Mouse (Mus musculus) liver, embryonic 14.5 days (tissue): ENCODE measurements around the gene Cacna1d. TPM values are rescaled to one million over a fixed set of nuclear protein-coding genes. Genes with fewer than 3 reads are reported as not detected.

Experiments used
- ATAC-seq: fragments of 200-750 bp; cut with Nextera tagmentation; 2 replicates; pipeline ENCODE4 v1.8.0; 2017; ENCODE audit warnings: moderate number of reproducible peaks, mild to moderate bottlenecking, moderate library complexity; ENCODE audit not compliant: insufficient read depth
- DNase-seq, 3 experiments: peaks; one replicate each; pipeline ENCODE4 v3.0.0-alpha.2; 2012 to 2013; ENCODE audit warnings: low read depth in 3 of 3, low spot score in 3 of 3
- H3K27ac ChIP-seq: fragments of 300-500 bp; sonication (generic); 2 replicates; pipeline ENCODE4 v1.5.1; 2014; ENCODE audit warnings: moderate library complexity, mild to moderate bottlenecking, control low read depth, inconsistent platforms
- H3K27me3 ChIP-seq: fragments of 300-500 bp; sonication (generic); 2 replicates; pipeline ENCODE4 v1.6.1; 2014; ENCODE audit warnings: mild to moderate bottlenecking, low read length, moderate library complexity; ENCODE audit not compliant: control insufficient read depth, insufficient read depth
- H3K36me3 ChIP-seq: fragments of 300-500 bp; sonication (generic); replicated peaks from 2 replicates; pipeline ENCODE4 v1.6.1; 2014; ENCODE audit warnings: low read depth; ENCODE audit not compliant: control insufficient read depth, insufficient read depth
- H3K4me1 ChIP-seq, 2 experiments: fragments of 200-500 bp in 1 of 2; fragments of 300-500 bp in 1 of 2; sonication (generic) in 1 of 2; replicated peaks; 2 replicates each; pipeline ENCODE4 v1.6.1; 2012 to 2014; ENCODE audit warnings: antibody characterized with exemption in 1 of 2, inconsistent platforms in 1 of 2, low read length in 1 of 2; ENCODE audit not compliant: control insufficient read depth in 2 of 2, insufficient read depth in 2 of 2
- H3K4me2 ChIP-seq: fragments of 300-500 bp; sonication (generic); 2 replicates; pipeline ENCODE4 v1.6.1; 2014; ENCODE audit warnings: low read depth, mild to moderate bottlenecking, control low read depth, moderate library complexity
- H3K4me3 ChIP-seq, 2 experiments: fragments of 200-500 bp in 1 of 2; fragments of 300-500 bp in 1 of 2; sonication (generic) in 1 of 2; 2 replicates each; pipeline ENCODE4 v1.5.1; 2012 to 2014; ENCODE audit warnings: low read depth in 2 of 2, low read length in 2 of 2, mild to moderate bottlenecking in 2 of 2, control low read depth in 1 of 2, inconsistent platforms in 1 of 2, moderate library complexity in 1 of 2; ENCODE audit not compliant: insufficient read depth in 1 of 2
- H3K9ac ChIP-seq: fragments of 300-500 bp; sonication (generic); replicated peaks from 2 replicates; pipeline ENCODE4 v1.6.1; 2014; ENCODE audit warnings: mild to moderate bottlenecking, control low read depth, moderate library complexity
- H3K9me3 ChIP-seq: fragments of 300-500 bp; sonication (generic); 2 replicates; pipeline ENCODE4 v1.6.1; 2016; ENCODE audit warnings: low read length, mixed read lengths; ENCODE audit not compliant: control insufficient read depth
- CTCF ChIP-seq: IDR thresholded peaks from 2 replicates; pipeline ENCODE4 v1.5.1; 2016; ENCODE audit warnings: antibody characterized with exemption, low read depth, control low read depth
- EP300 ChIP-seq: IDR thresholded peaks from 2 replicates; pipeline ENCODE4 v1.6.1; 2016; ENCODE audit warnings: antibody characterized with exemption, low read depth
- WGBS: fragments of 180-500 bp; shearing (Covaris S2); extraction: QIAGEN DNeasy Blood & Tissue Kit; methylation state at CpG from one replicate; pipeline ENCODE4 v1.1.7; 2014; ENCODE audit not compliant: insufficient replicate concordance; 5-methylcytosine and 5-hydroxymethylcytosine counted together
- polyA plus RNA-seq, 2 experiments: library from polyadenylated mRNA; depleted of rRNA in 1 of 2; stranded (reverse) in 1 of 2; unstranded in 1 of 2; fragments of >200 nt; fragmentation: Nextera tagmentation in 1 of 2; extraction: Ambion mirVana in 1 of 2; gene quantifications; 2 replicates each; pipeline versions ENCODE4 v1.2.1 to v1.2.3; 2012 to 2014

The Cacna1d gene
- polyA plus RNA-seq, 2 experiments = 0.17 TPM

DNA sequence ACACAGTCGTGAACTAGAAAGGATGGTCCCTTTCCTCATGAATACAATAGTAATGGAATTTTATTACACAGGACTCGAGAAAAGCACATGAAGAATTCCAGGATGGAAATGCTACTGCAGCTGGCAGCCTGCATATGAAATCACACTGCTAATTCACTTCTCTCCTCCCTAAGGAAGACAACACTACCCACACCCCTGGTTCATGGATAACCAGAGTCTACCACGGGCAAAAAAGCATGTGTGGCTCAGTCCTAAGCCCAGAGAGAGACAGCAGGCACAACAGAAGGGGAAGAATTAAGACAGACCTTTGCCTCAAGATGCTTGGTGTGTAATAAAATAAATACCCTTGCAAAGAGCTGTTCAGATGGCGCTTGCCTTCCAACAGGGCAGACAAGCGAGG lies 218.7 kb downstream of the Cacna1d start:
- Histone ChIP-seq H3K4me2 (no peak overlapping the region), H3K4me1 (no peaks in the 10 kb centered on the region), H3K27ac (no peak overlapping the region), H3K27me3 (no peaks in the 10 kb centered on the region), H3K9ac (no peak overlapping the region), H3K9me3 (no peaks in the 10 kb centered on the region), H3K4me3 (no peak overlapping the region), H3K36me3 (no peaks in the 10 kb centered on the region)
- no peak for TF ChIP-seq EP300
- no peak for ATAC-seq
- WGBS = 56% methylated on average over 5 of the region's 5 CpGs
- no peak for DNase-seq

DNA sequence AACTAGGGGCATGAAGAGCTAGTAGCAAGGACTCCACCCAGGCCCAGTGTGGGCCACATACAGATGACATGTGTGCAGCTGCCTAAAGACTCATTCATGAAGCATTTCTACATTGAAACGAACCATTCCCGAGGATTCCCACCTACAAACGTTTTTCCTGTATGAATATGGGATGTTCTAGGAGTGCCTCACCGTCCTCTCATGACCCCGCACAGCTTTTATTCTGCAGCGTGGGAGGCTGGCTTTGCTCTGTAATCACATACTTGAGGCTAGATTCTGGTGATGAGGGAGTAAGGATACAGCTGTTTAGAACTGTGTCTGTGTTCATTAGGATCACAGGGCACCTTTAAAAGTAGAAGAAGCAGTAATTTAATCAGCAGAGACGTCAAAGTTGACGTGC lies 219.4 kb downstream of the Cacna1d start:
- Histone ChIP-seq H3K4me1 (no peaks in the 10 kb centered on the region), H3K4me2 (no peak overlapping the region), H3K4me3 (no peak overlapping the region), H3K9ac (no peak overlapping the region), H3K36me3 (no peaks in the 10 kb centered on the region), H3K27me3 (no peaks in the 10 kb centered on the region), H3K9me3 (no peaks in the 10 kb centered on the region), H3K27ac (no peak overlapping the region)
- 63% methylated on average over 8 of the region's 8 CpGs for WGBS
- DNase-seq (no peak), ATAC-seq (no peak)
- TF ChIP-seq EP300 = no peak
- no peak for TF ChIP-seq CTCF

DNA sequence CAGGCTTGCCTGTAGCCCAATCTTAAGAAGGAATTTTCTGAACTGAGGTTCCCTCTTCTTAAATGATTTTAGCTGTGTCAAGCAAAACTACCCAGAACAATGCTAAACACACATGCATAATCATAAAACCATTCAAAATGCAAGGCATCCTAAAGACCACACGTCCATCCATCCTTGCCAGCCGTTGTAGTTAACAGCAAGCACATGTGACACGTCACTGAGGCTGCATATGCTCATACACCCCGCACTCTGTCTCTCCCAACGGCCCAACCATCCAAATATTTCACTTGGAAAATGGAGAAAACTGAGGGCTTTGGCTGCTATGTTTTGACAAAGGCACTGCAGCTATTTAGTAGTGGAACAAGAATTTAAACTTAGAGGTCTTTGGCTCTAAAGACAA lies 220.9 kb downstream of the Cacna1d start:
- H3K4me1 ChIP-seq = peaks cover 3 to 7% of the 10 kb centered on the region in 2 experiments; a peak in 2 of 4 replicates
- no peak overlapping the region for H3K27ac ChIP-seq
- no peaks in the 10 kb centered on the region for H3K9me3 ChIP-seq
- no peak for ATAC-seq
- no peaks in the 10 kb centered on the region for H3K27me3 ChIP-seq
- no peaks in the 10 kb centered on the region for H3K36me3 ChIP-seq
- no peak overlapping the region for H3K4me2 ChIP-seq
- DNase-seq = no peak
- TF ChIP-seq CTCF (no peak), EP300 (no peak)
- no peak overlapping the region for H3K4me3 ChIP-seq
- no peak overlapping the region for H3K9ac ChIP-seq
- WGBS = 56% methylated on average over 5 of the region's 5 CpGs

DNA sequence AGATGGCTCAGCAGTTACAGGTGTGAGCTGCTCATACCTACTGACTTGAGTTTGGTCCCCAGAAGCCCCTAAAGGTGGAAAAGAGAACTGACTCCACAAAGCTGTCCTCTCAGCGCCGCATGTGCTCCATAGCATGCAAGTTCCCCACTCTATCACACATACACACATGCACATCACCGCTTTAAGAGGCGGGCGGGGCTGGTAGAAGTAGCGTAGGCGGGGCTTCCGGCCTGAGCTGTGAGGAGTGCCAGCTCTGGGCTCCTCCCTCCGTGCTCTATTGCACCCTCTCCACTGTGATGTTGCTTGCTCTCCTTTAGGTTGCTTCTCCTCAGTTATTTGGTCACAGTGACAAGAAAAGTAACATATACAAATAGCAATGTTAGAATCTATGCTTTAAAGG lies 225.5 kb downstream of the Cacna1d start:
- ATAC-seq (peak; percentile 96), DNase-seq (peak; percentile 57 to 59 (median 59))
- Histone ChIP-seq H3K9me3 (no peaks in the 10 kb centered on the region), H3K36me3 (no peaks in the 10 kb centered on the region), H3K27ac (no peak overlapping the region), H3K4me1 (peaks cover 7 to 19% of the 10 kb centered on the region in 2 experiments; a peak in 3 of 4 replicates), H3K4me2 (peak overlapping the region; percentile 19; the same call in 1 of the 2 replicates), H3K9ac (no peak overlapping the region), H3K27me3 (no peaks in the 10 kb centered on the region), H3K4me3 (no peak overlapping the region)
- TF ChIP-seq CTCF (0 out of 2 replicates have a peak, but pooled peaks have one; percentile 11), EP300 (no peak)
- WGBS = 34% methylated on average over 9 of the region's 9 CpGs

DNA sequence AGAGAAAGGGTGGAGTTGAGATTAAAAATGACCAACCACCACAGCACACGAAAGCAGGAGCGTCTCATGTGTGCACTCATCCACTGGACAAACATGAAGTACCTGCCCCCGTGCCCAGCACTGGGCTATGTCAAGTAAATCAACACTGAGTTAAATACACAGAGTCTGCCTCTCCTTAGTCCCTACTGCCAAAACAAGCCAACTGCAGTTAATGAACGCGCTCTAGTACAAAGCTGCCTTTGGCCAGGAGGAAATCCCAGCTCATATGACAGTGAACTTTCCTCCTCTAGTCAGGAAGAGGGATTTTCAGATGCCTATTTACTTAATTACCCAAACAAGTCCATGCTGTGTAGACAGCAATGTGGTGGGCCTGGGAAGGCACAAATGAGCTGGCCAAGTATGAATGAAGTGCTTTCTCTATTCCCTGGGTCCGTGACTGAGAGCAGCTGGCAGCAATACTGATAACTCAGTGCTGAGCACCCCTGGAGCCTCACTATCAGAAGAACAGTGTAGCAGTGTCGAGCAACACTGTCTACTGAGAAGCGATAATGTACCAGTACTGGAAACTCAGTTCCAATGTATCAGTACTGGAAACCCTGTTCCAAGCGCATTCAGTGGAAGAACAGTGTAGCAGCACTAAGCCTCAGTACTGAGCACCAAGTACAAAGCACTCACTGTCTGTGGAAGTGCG lies 229.5 kb downstream of the Cacna1d start:
- ATAC-seq = peak; percentile 79
- H3K4me2 ChIP-seq = peak overlapping the region; percentile 15

More for the DNA sequence above, 229.5 kb downstream of the Cacna1d start:
- 61% methylated on average over 10 of the region's 10 CpGs for WGBS
- H3K27ac ChIP-seq = peak overlapping the region; percentile 18; the same call in 1 of the 2 replicates
- H3K9ac ChIP-seq = 0 out of 2 replicates have a peak overlapping the region, but pooled peaks have one; percentile 13
- H3K27me3 ChIP-seq = no peaks in the 10 kb centered on the region
- no peak for TF ChIP-seq EP300
- no peak for TF ChIP-seq CTCF
- H3K9me3 ChIP-seq = no peaks in the 10 kb centered on the region
- no peaks in the 10 kb centered on the region for H3K36me3 ChIP-seq
- peaks cover 7 to 19% of the 10 kb centered on the region in 2 experiments; a peak in 3 of 4 replicates for H3K4me1 ChIP-seq
- peak in 1 of 3 experiments; percentile 13 for DNase-seq
- H3K4me3 ChIP-seq = no peak overlapping the region
